Mouse (Mus musculus) ES-Bruce4 (cell line): ENCODE measurements around the gene Magi2. TPM values are rescaled to one million over a fixed set of nuclear protein-coding genes. Genes with fewer than 3 reads are reported as not detected.

Experiments used
- H3K27ac ChIP-seq: 2 replicates; pipeline ENCODE4 v1.5.1; 2012; ENCODE audit warnings: low read length, inconsistent platforms; ENCODE audit not compliant: insufficient read depth
- H3K27me3 ChIP-seq: 2 replicates; pipeline ENCODE4 v1.6.1; 2012; ENCODE audit warnings: mild to moderate bottlenecking, low read length, inconsistent platforms; ENCODE audit not compliant: control insufficient read depth, poor library complexity, insufficient read depth, severe bottlenecking
- H3K36me3 ChIP-seq: 2 replicates; pipeline ENCODE4 v1.6.1; 2012; ENCODE audit warnings: inconsistent platforms, mild to moderate bottlenecking, low read length, moderate library complexity; ENCODE audit not compliant: control insufficient read depth, poor library complexity, insufficient read depth, severe bottlenecking
- H3K4me1 ChIP-seq: one replicate; pipeline ENCODE4 v1.8.1; 2011; ENCODE audit warnings: low read length; ENCODE audit not compliant: control insufficient read depth, insufficient read depth
- H3K4me3 ChIP-seq: 2 replicates; pipeline ENCODE4 v1.5.1; 2011; ENCODE audit warnings: low read depth, mild to moderate bottlenecking, low read length
- H3K9ac ChIP-seq: 2 replicates; pipeline ENCODE4 v1.6.1; 2012; ENCODE audit warnings: low read depth, mild to moderate bottlenecking, inconsistent platforms; ENCODE audit not compliant: poor library complexity, severe bottlenecking
- H3K9me3 ChIP-seq: replicated peaks from 2 replicates; pipeline ENCODE4 v1.6.1; 2012; ENCODE audit warnings: mild to moderate bottlenecking, low read length, inconsistent platforms; ENCODE audit not compliant: control insufficient read depth, poor library complexity, insufficient read depth, severe bottlenecking
- CTCF ChIP-seq: IDR thresholded peaks from one replicate; pipeline ENCODE4 v1.8.1; 2011; ENCODE audit warnings: low read depth, low read length
- EP300 ChIP-seq: IDR thresholded peaks from 2 replicates; pipeline ENCODE4 v1.6.1; 2011; ENCODE audit warnings: low read depth, low read length; ENCODE audit not compliant: insufficient read depth
- POLR2A ChIP-seq: IDR thresholded peaks from one replicate; pipeline ENCODE4 v1.8.1; 2011; ENCODE audit warnings: low read length; ENCODE audit not compliant: insufficient read depth
- polyA plus RNA-seq: library from polyadenylated mRNA; stranded (reverse); fragments of >200 nt; gene quantifications from 2 replicates; pipeline ENCODE4 v1.2.4, GENCODE M21; 2011; ENCODE audit warnings: low read depth; ENCODE audit not compliant: missing spikeins, insufficient read depth, insufficient read length

Magi2 gene
- polyA plus RNA-seq, 1 experiment: 1.8 TPM

- no peak overlapping the region for H3K4me3 ChIP-seq
- no peaks in the 10 kb centered on the region for H3K9me3 ChIP-seq
- H3K27ac ChIP-seq: no peak overlapping the region
- no peaks in the 10 kb centered on the region for H3K27me3 ChIP-seq
- H3K36me3 ChIP-seq: no peaks in the 10 kb centered on the region
- no peak for TF ChIP-seq POLR2A
- no peak for TF ChIP-seq EP300
- TF ChIP-seq CTCF: no peak
- no peak overlapping the region for H3K9ac ChIP-seq
- no peaks in the 10 kb centered on the region for H3K4me1 ChIP-seq
These were observed 1177.7 kb downstream of the Magi2 start for GRCm38 (mm10) chr5:20404533-20404932.

GRCm38 (mm10) chr5:20406626-20407025 lies 1179.8 kb downstream of the Magi2 start:
- Histone ChIP-seq H3K9me3 (no peaks in the 10 kb centered on the region), H3K9ac (no peak overlapping the region), H3K27me3 (no peaks in the 10 kb centered on the region), H3K36me3 (no peaks in the 10 kb centered on the region), H3K4me1 (no peaks in the 10 kb centered on the region), H3K4me3 (no peak overlapping the region), H3K27ac (no peak overlapping the region)
- TF ChIP-seq EP300: no peak
- no peak for TF ChIP-seq CTCF
- no peak for TF ChIP-seq POLR2A

GRCm38 (mm10) chr5:20415320-20415719 lies 1188.5 kb downstream of the Magi2 start:
- TF ChIP-seq CTCF: no peak
- no peak for TF ChIP-seq POLR2A
- Histone ChIP-seq H3K9ac (no peak overlapping the region), H3K9me3 (peaks cover 10% of the 10 kb centered on the region), H3K27me3 (no peaks in the 10 kb centered on the region), H3K36me3 (no peaks in the 10 kb centered on the region), H3K4me3 (no peak overlapping the region), H3K4me1 (no peaks in the 10 kb centered on the region), H3K27ac (no peak overlapping the region)

- no peak overlapping the region for H3K27ac ChIP-seq
- H3K9ac ChIP-seq: no peak overlapping the region
- no peak overlapping the region for H3K4me3 ChIP-seq
- no peaks in the 10 kb centered on the region for H3K36me3 ChIP-seq
- TF ChIP-seq CTCF (no peak), EP300 (no peak), POLR2A (no peak)
- no peaks in the 10 kb centered on the region for H3K4me1 ChIP-seq
- peaks cover 10% of the 10 kb centered on the region for H3K9me3 ChIP-seq
- no peaks in the 10 kb centered on the region for H3K27me3 ChIP-seq
These were observed 1190.5 kb downstream of the Magi2 start for GRCm38 (mm10) chr5:20417348-20417747.

GRCm38 (mm10) chr5:20432148-20432813 lies 1205.4 kb downstream of the Magi2 start:
- Histone ChIP-seq H3K27ac (no peak overlapping the region), H3K9me3 (no peaks in the 10 kb centered on the region), H3K4me3 (no peak overlapping the region), H3K9ac (no peak overlapping the region), H3K36me3 (no peaks in the 10 kb centered on the region), H3K27me3 (no peaks in the 10 kb centered on the region), H3K4me1 (no peaks in the 10 kb centered on the region)
- TF ChIP-seq CTCF (no peak), POLR2A (no peak), EP300 (no peak)

- Histone ChIP-seq H3K36me3 (no peaks in the 10 kb centered on the region), H3K9ac (no peak overlapping the region)
- TF ChIP-seq EP300 (no peak), CTCF (no peak), POLR2A (no peak)
These were observed 1219.8 kb downstream of the Magi2 start for GRCm38 (mm10) chr5:20446471-20447174.

More at GRCm38 (mm10) chr5:20446471-20447174, 1219.8 kb downstream of the Magi2 start:
- no peak overlapping the region for H3K27ac ChIP-seq
- no peak overlapping the region for H3K4me3 ChIP-seq
- H3K4me1 ChIP-seq: no peaks in the 10 kb centered on the region
- H3K27me3 ChIP-seq: no peaks in the 10 kb centered on the region
- no peaks in the 10 kb centered on the region for H3K9me3 ChIP-seq
